Mouse (Mus musculus): ENCODE data around the gene Ndufa3.

Gene Ndufa3

DNA sequence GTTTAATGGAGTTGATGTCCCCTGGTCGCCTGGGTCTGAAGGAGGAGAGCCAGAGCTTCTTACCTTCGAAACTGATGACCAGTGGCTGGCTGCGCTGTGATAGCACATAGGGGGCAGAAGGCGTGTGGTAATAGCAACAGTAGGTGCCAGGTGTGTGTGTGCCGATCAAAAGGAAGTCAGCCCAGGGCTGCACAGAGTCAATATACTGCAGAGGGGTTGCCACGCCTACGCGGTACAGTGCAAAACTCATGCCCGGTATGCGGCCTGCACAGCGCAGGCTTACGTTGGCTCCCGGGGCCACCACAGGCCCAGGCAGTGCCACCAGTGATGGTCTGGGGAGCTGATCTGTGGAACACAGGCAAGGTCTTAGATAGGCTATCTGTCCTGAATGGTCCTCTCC, 6.2 kb upstream of the Ndufa3 start:
- no peak for DNase-seq

DNA sequence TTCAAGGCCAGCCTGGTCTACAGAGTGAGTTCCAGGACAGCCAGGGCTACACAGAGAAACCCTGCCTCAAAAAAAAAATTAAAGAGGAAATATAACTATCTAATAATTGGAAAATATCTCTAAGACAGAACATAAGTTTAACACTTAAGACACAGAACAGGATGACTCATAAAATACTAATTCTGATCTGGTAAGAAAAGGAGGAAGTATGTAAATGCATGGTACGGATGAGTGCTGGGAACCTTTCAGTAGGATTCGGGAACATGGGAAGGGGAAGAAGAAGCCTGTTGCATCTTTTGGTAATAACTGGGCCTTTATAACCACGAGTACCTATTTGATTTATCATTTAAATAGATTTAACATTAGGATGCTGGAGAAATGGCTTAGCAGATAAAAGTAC, 3.2 kb upstream of the Ndufa3 start:
- DNase-seq = no peak

- DNase-seq = no peak
Observed at GRCm38 (mm10) chr7:3616057-3616388, 1.1 kb upstream of the Ndufa3 start, which contains the start of gene Oscar. Gene Oscar, minus strand, starts transcription at chr7:3616157.

DNA sequence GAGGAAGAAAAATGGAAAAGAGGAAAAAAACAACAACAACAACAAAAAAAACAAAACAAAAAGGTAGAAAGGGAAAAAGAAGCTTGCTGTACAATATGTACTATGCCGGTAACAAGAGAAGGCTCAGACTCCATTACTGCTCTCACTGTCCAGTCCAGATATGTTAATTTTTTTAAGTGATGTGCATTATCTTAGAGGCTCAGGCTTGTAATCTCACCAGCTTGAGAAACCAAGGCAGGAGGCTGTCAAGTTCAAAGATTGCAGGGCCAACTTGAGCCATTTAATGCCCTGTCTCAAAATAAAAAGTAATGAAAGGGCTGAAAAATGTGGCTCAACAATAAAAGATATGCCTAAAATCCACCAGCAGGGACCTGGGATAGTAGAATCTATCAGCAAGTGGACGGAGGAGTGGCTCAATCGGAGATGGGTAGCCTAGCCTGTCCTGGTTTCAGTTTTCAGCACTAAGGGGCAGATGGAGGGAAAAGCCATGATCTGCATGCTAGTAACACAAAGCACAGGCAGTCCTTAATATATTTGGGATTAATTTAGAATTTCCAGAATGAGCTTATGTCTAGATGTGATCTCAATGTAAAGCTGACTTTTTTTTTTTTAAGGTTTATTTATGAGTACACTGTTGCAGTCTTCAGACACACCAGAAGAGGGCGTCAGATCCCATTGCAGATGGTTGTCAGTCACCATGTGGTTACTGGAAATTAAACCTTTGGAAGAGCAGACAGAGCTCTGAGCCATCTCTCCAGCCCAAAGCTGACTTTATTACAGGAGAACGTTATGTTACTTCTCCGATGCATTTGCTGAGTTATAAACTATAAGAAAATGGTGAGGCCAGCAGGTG, 558 bp upstream of the Ndufa3 start:
- DNase-seq = no peak

- DNase-seq = no peak
Observed at GRCm38 (mm10) chr7:3629030-3629429, 11.9 kb downstream of the Ndufa3 start.

DNA sequence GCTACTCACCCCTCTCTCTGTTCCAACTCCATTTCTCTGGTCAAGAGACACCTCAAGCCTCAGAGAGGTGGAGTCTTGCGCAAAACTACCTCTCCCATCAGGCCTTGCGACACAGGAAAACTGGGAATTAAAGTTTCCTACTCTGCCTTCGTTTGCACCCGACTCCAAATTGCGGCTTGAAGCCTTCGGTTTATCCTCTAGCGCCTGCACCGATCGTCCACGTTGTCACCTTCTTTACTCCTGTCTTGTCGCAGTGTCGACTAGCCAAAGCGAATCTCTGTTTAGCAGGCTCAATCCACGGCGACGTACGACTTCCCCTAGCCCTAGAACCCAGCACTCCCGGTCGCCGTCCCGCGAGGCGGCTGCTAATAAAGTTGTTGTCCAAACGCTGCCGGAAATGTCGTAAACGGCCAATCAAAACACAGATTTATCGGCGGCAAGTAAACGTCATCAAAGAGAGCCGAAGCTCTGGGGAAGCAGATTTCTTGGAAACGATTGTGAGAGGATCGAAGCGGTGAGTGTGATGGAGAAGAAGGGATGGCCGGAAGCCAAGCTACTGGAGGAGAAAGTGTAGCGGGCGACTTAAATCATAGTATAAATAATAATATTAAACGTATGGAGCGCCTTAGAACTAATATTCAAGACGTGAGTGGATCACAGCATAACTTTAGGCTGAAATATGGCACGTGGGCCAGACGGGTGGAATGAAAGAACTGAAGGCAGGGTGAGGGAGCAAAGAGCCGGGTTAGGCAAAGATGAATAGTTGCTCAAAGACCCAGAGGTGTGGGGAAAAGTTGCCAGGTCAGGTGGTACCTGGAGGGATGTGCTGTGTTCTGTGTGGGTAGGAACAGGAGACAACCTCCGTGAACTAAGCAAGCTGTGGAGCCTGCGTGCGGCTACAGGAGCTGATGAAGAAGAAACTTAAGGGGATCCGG, 12.6 kb downstream of the Ndufa3 start, which contains the start of the genes Tfpt and Prpf31:
Tfpt (minus strand) TSS at position 387 of the 935 bp plus-strand sequence.
Prpf31 (plus strand) TSS at position 443 of the 935 bp plus-strand sequence.
- DNase-seq = peak; percentile 91

DNA sequence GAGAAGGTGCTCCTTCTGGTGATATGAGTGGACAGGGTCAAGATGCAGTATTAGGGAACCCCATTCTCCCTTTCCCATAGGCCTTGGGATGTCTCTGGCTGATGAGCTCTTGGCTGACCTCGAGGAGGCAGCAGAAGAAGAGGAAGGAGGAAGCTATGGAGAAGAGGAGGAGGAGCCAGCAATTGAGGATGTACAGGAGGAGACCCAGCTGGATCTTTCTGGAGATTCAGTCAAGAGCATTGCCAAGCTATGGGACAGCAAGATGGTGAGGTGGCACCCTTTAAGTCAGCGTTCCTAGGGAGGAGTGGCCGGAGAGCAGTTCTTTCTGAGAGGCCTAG, 13.3 kb downstream of the Ndufa3 start:
- DNase-seq = no peak

DNA sequence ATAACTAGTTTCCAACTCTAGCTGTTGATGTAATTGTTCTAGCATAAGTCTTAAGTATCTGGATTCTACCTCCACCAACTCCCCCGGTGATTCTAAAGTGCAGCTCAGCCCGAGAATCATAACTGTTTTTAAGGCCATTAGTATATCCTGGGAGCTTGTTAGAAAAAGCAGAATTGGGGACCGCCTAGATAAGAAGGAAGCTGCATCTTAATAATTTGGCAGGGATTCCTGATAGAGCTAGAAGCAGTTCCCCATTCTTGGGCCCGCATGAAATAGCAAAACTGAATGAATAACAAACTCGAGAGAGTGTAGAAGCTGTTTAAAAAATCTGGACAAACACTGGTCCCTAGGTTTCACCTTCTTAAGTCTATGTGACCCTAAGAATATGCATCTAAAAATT, 26.2 kb downstream of the Ndufa3 start:
- DNase-seq = no peak

DNA sequence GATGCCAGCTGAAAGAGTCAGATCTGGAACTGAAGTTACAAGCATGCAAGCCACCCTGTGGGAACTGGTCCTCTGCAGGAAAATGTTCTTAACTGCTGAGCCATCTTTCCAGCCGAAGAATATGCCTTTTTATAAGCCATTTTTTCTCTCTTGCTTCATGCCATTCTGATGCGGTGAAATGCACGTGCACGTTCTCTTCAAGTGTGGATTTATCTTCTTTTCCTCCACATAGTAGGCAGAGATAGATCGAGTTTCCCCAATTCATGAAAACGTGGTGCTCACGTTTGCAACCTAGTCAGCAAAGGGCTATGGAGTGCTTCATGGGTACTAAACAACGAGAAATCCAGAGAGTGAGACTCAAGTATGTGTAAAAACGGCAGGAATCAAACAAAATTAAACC, 26.7 kb downstream of the Ndufa3 start:
- no peak for DNase-seq

- no peak for DNase-seq
Observed at GRCm38 (mm10) chr7:3644348-3644671, 27.1 kb downstream of the Ndufa3 start.

DNA sequence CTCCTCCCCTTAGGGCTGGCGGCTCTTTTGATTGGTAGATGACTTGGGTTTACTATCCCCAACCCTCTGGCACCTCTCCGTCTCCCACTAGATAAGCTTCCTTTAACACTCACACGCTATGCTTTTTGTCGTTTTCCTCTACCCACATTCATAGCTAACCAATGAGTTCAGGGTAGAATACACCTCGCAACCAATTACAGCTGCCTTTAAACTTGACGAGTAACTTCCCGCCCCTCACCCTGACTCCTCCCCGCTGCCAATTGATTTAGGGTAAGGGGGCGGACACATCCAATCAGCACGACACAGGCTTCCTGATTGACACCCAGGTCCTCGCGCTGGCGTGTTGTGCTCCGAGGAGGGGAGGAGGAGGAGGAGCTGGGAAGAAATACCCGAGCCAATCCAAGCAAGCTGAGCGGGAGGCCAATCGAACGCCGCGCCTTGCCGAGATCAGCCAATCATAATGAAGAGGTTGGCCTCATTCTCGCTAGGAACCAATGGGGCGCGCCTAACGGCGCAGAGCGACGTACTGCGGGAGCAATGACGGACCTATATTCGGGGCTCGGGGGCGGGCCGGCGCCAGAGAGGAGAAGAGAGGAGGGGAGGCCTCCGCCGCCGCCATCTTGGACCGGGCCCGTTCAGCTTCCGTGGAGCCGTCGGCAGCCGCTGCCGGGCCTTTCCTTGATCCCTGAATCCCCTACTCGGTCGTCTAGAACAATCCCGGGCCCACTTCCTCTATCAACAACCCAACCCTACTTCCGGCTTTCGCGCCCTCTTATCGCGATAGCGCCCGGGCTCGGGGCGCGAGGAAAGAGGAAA, 27.7 kb downstream of the Ndufa3 start, which contains the start of gene Cnot3:
Cnot3 (plus strand) TSS at position 597 of the 816 bp plus-strand sequence.
- peak; percentile 96 for DNase-seq

GRCm38 (mm10) chr7:3645488-3646025, 28.4 kb downstream of the Ndufa3 start:
- DNase-seq = no peak

- no peak for DNase-seq
Observed at GRCm38 (mm10) chr7:3646188-3646587, 29.0 kb downstream of the Ndufa3 start.

DNA sequence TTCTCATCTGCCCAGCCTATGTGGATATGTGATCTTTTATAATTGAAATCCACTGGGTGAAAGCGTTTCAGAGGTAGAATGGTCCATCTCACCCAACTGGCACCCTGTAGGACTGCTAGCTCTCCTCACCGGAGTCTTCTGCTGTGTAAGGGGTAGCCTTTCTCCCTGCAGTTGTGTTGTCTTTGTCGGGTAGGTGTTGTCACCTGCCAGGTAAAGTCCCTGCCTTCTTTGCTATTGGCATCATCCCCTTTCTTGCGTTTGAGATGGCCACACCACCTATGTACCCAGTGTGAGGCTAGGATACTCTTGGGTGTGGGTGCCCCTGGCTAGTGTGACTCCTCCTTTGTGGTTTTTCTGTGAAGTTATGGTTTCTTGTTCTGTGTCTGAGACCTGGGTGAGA, 29.5 kb downstream of the Ndufa3 start:
- DNase-seq = no peak

DNA sequence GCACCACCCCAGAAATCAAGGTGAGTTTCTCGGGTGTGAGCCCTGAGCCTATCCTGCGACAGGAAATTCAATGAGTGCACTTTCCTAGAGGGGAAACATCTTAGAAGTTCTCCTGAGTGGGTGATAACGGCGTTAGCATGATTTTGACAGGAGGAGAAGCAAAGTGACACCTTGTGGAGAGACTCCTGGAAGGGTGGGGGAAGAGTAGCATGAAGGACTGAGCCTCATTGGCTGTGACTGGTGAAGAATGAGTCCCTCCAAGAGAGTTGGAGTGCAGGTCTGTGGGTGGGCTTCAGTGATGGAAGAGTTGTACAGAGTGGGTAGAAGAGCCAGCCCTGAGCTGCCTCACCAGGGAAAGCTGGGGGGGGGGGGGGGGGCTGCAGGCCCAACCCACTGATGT, 39.8 kb downstream of the Ndufa3 start:
- DNase-seq = no peak

DNA sequence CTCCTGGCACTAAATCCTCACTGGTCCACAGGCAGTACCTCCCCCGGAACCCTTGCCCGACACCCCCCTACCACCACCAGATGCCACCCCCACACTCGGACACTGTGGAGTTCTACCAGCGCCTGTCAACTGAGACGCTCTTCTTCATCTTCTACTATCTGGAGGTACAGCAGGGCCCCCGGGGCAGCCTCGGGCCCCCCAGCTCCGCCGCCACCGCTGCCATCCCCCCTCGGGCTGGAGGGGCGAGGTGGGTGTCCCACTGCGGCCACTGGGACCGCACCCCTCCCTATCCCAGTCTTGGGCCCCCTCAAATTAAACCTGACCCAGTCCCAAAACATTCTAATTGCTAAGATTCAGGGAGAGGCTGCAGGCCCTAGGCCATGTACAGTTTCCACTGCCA, 41.4 kb downstream of the Ndufa3 start:
- DNase-seq = no peak

GRCm38 (mm10) chr7:3664524-3665214, 47.5 kb downstream of the Ndufa3 start:
- no peak for DNase-seq

DNA sequence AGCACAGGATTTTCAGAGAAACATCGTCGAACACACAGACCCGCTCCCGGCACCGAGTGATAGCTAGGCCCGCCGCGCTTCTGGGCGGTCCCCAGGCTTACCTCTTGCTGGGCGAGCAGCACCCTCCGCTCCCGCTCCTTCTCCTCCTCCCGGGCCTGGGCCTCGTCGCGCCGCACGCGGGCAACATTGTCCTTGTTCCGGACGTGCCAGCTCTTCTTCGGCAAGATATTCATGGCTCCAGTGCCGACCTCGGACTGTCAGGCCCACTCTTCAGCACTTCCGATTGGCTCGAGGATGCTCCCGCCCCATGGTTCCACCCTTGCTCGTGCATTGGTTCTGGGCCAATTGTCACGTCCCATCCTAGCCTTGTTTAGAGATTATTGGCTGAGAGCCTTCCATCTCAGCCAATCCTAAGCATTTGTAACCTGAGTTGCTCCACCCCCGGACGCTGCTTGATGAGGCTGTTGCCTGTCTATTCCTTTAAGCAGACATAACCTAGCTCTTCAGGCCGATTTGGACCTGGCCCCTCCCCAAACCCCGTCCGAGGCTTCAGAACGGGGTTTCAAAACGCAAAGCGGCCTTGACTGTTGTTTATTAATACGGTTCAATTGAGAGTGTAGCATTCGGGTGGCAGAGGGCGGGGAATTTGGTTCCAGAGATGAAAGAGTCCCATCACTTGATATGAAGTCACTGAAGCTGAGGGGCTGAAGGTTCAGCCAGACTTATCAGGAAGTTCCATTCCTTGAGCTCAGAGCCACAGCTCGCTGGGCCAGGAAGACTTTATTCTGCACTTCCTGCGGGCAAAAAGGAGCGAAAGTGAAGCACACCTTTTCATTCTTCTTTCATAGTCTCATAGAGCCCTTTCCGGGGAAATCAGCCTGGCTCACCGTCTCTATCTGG, 48.3 kb downstream of the Ndufa3 start, which contains the start of gene Leng1:
Leng1 (minus strand) TSS at position 626 of the 900 bp plus-strand sequence.
- DNase-seq = peak; percentile 92

GRCm38 (mm10) chr7:3666921-3667391, 49.8 kb downstream of the Ndufa3 start:
- peak; percentile 16 for DNase-seq
